Mouse (Mus musculus) heart, adult 2 months (tissue): ENCODE results near the gene Tex26.

Source experiments
- CTCF ChIP-seq: fragments of 200-600 bp; IDR thresholded peaks from 2 replicates; pipeline ENCODE4 v1.8.1; 2022; ENCODE audit warnings: antibody characterized with exemption, mild to moderate bottlenecking, moderate library complexity
- EP300 ChIP-seq: fragments of 200-500 bp; IDR thresholded peaks from 2 replicates; pipeline ENCODE4 v1.6.1; 2011; ENCODE audit warnings: low read depth, low read length, control low read depth; ENCODE audit not compliant: insufficient read depth
- POLR2A ChIP-seq: fragments of 200-500 bp; IDR thresholded peaks from 2 replicates; pipeline ENCODE4 v1.6.1; 2011; ENCODE audit warnings: mild to moderate bottlenecking, low read depth, low read length, control low read depth; ENCODE audit not compliant: insufficient read depth

- no peak for TF ChIP-seq EP300
- no peak for TF ChIP-seq CTCF
- TF ChIP-seq POLR2A: no peak
Measured at GRCm38 (mm10) chr5:149429541-149429940, 9.9 kb upstream of the Tex26 start.
